Mouse (Mus musculus) intestine, postnatal 0 days (tissue): ENCODE data around the gene Cad. TPM values are rescaled to one million over a fixed set of nuclear protein-coding genes. Genes with fewer than 3 reads are reported as not detected.

Experiments used
- ATAC-seq: fragments of 200-750 bp; cut with Nextera tagmentation; 2 replicates; pipeline ENCODE4 v1.8.0; 2017; ENCODE audit warnings: mild to moderate bottlenecking, moderate TSS enrichment, moderate library complexity
- H3K27ac ChIP-seq: fragments of 300-500 bp; sonication (generic); 2 replicates; pipeline ENCODE4 v1.5.1; 2014; ENCODE audit warnings: mild to moderate bottlenecking, low read depth, low read length, moderate library complexity
- H3K27me3 ChIP-seq: fragments of 300-500 bp; sonication (generic); replicated peaks from 2 replicates; pipeline ENCODE4 v1.6.1; 2014; ENCODE audit warnings: low read length, mixed read lengths; ENCODE audit not compliant: control insufficient read depth, insufficient read depth
- H3K36me3 ChIP-seq: fragments of 300-500 bp; sonication (generic); 2 replicates; pipeline ENCODE4 v1.6.1; 2014; ENCODE audit warnings: mild to moderate bottlenecking, moderate library complexity; ENCODE audit not compliant: control insufficient read depth, insufficient read depth
- H3K4me1 ChIP-seq: fragments of 300-500 bp; sonication (generic); replicated peaks from 2 replicates; pipeline ENCODE4 v1.6.1; 2014; ENCODE audit warnings: antibody characterized with exemption, low read length, mixed read lengths; ENCODE audit not compliant: control insufficient read depth, insufficient read depth
- H3K4me2 ChIP-seq: fragments of 300-500 bp; sonication (generic); replicated peaks from 2 replicates; pipeline ENCODE4 v1.6.1; 2014; ENCODE audit warnings: low read depth, mild to moderate bottlenecking, moderate library complexity
- H3K4me3 ChIP-seq: fragments of 300-500 bp; sonication (generic); 2 replicates; pipeline ENCODE4 v1.5.1; 2014; ENCODE audit warnings: low read depth, low read length
- H3K9ac ChIP-seq: fragments of 300-500 bp; sonication (generic); 2 replicates; pipeline ENCODE4 v1.6.1; 2014; ENCODE audit warnings: mild to moderate bottlenecking, low read depth, low read length
- H3K9me3 ChIP-seq: fragments of 300-500 bp; sonication (generic); 2 replicates; pipeline ENCODE4 v1.6.1; 2016; ENCODE audit warnings: mixed run types; ENCODE audit not compliant: control insufficient read depth
- CTCF ChIP-seq: sonication (generic); IDR thresholded peaks from 2 replicates; pipeline ENCODE4 v1.5.1; 2016; ENCODE audit warnings: low read depth, mild to moderate bottlenecking, control low read depth, antibody characterized with exemption, moderate library complexity
- WGBS: fragments of 180-500 bp; shearing (Covaris S2); extraction: QIAGEN DNeasy Blood & Tissue Kit; methylation state at CpG from one replicate; pipeline ENCODE4 v1.1.7; 2014; 5-methylcytosine and 5-hydroxymethylcytosine counted together
- polyA plus RNA-seq: library from polyadenylated mRNA; unstranded; fragments of >200 nt; fragmentation: Nextera tagmentation; extraction: Ambion mirVana; gene quantifications from 2 replicates; pipeline ENCODE4 v1.2.1, GENCODE M21; 2015

Gene Cad
- polyA plus RNA-seq, 1 experiment from 2014 or later = 3.2 TPM

GRCm38 (mm10) chr5:31094799-31095691 lies 40.5 kb downstream of the Cad start:
- Histone ChIP-seq H3K27me3 (peaks cover 68% of the 10 kb centered on the region), H3K9me3 (no peaks in the 10 kb centered on the region), H3K4me2 (peak overlapping the region; percentile 79), H3K36me3 (no peaks in the 10 kb centered on the region), H3K4me3 (peak overlapping the region; percentile 47), H3K27ac (no peak overlapping the region), H3K9ac (no peak overlapping the region), H3K4me1 (peaks cover 3% of the 10 kb centered on the region; the same call in 1 of the 2 replicates)
- ATAC-seq = no peak; the same call in 1 of the 2 replicates
- TF ChIP-seq CTCF = peak; percentile 29; the same call in 1 of the 2 replicates
- WGBS = under 1% methylated on average over 59 of the region's 59 CpGs

- no peaks in the 10 kb centered on the region for H3K9me3 ChIP-seq
- H3K36me3 ChIP-seq = no peaks in the 10 kb centered on the region
- no peak for ATAC-seq
- 34% methylated on average over 11 of the region's 11 CpGs for WGBS
- H3K27me3 ChIP-seq = peaks cover 65% of the 10 kb centered on the region
- no peak for TF ChIP-seq CTCF
- H3K4me2 ChIP-seq = peak overlapping the region; percentile 79
- peak overlapping the region; percentile 47 for H3K4me3 ChIP-seq
- H3K4me1 ChIP-seq = peaks cover 3% of the 10 kb centered on the region; the same call in 1 of the 2 replicates
- no peak overlapping the region for H3K27ac ChIP-seq
- no peak overlapping the region for H3K9ac ChIP-seq
Observed at GRCm38 (mm10) chr5:31095711-31096480, 41.3 kb downstream of the Cad start.

- no peaks in the 10 kb centered on the region for H3K9me3 ChIP-seq
- H3K4me3 ChIP-seq = no peak within 1 kb of the TSS
- no peak within 1 kb of the TSS for H3K27ac ChIP-seq
- ATAC-seq = no peak
- 82% methylated on average over 9 of the region's 9 CpGs for WGBS
- no peaks in the 10 kb centered on the region for H3K36me3 ChIP-seq
- no peaks in the 10 kb centered on the region for H3K4me1 ChIP-seq
- no peak within 1 kb of the TSS for H3K9ac ChIP-seq
- H3K4me2 ChIP-seq = no peak within 1 kb of the TSS
- no peak for TF ChIP-seq CTCF
- 0 out of 2 replicates have a peak, but pooled peaks cover 4% of the 10 kb centered on the region for H3K27me3 ChIP-seq
Observed at GRCm38 (mm10) chr5:31105814-31106335, 51.3 kb downstream of the Cad start, which contains the start of gene Dnajc5g. TSS of gene Dnajc5g (plus strand) at chr5:31106285.

- no peak within 1 kb of the TSS for H3K27ac ChIP-seq
- no peak within 1 kb of the TSS for H3K9ac ChIP-seq
- H3K27me3 ChIP-seq = 0 out of 2 replicates have a peak, but pooled peaks cover 4% of the 10 kb centered on the region
- no peaks in the 10 kb centered on the region for H3K4me1 ChIP-seq
- no peak for TF ChIP-seq CTCF
- 91% methylated on average over 18 of the region's 18 CpGs for WGBS
- H3K4me3 ChIP-seq = no peak within 1 kb of the TSS
- no peak within 1 kb of the TSS for H3K4me2 ChIP-seq
- no peaks in the 10 kb centered on the region for H3K36me3 ChIP-seq
- ATAC-seq = no peak
- no peaks in the 10 kb centered on the region for H3K9me3 ChIP-seq
Observed at GRCm38 (mm10) chr5:31108000-31108490, 53.5 kb downstream of the Cad start, which contains the start of gene Slc30a3. TSS of gene Slc30a3 (minus strand) at chr5:31108237.

DNA sequence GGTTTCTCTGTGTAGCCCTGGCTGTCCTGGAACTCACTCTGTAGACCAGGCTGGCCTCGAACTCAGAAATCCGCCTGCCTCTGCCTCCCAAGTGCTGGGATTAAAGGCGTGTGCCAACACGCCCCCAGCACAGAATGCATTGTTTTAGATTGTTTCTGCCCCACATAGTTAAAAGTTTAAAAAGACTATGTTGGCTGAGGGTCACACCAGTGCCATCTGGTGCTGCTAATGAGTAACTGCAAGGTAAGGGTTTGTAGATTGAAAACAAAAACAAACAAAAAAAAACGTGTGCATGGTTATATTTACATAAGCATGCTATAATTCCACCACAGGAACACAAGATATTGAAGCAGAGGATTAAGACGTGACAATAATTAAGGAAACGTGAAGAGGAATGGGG lies 56.2 kb downstream of the Cad start:
- H3K36me3 ChIP-seq = no peaks in the 10 kb centered on the region
- H3K4me3 ChIP-seq = no peak overlapping the region
- H3K9me3 ChIP-seq = no peaks in the 10 kb centered on the region
- TF ChIP-seq CTCF = peak; percentile 71
- H3K27me3 ChIP-seq = no peaks in the 10 kb centered on the region
- no peak for ATAC-seq
- H3K4me1 ChIP-seq = no peaks in the 10 kb centered on the region
- 29% methylated on average over 7 of the region's 7 CpGs for WGBS
- H3K27ac ChIP-seq = no peak overlapping the region
- H3K4me2 ChIP-seq = no peak overlapping the region
- no peak overlapping the region for H3K9ac ChIP-seq

- Histone ChIP-seq H3K36me3 (no peaks in the 10 kb centered on the region), H3K27me3 (0 out of 2 replicates have a peak, but pooled peaks cover 4% of the 10 kb centered on the region), H3K4me2 (no peak within 1 kb of the TSS), H3K4me1 (no peaks in the 10 kb centered on the region), H3K9me3 (no peaks in the 10 kb centered on the region), H3K9ac (no peak within 1 kb of the TSS), H3K27ac (no peak within 1 kb of the TSS), H3K4me3 (no peak within 1 kb of the TSS)
- WGBS = 36% methylated on average over 3 of the region's 3 CpGs
- ATAC-seq = no peak
- no peak for TF ChIP-seq CTCF
Observed at GRCm38 (mm10) chr5:31116354-31116753, 61.8 kb downstream of the Cad start, which contains the start of gene Trim54. TSS of gene Trim54 (plus strand) at chr5:31116712.
